Mouse (Mus musculus) T-cell, adult 2 months (primary cell): ENCODE measurements around the gene Sox6.

Experiments
- DNase-seq: peaks from one replicate; pipeline ENCODE4 v3.0.0; 2022; ENCODE audit warnings: low spot score

Sox6 gene

GRCm38 (mm10) chr7:115564359-115565059 is 474.1 kb downstream of the Sox6 start:
- DNase-seq = no peak

- DNase-seq = no peak
These were observed 481.9 kb downstream of the Sox6 start for GRCm38 (mm10) chr7:115556677-115557076.

GRCm38 (mm10) chr7:115550197-115550804 is 488.3 kb downstream of the Sox6 start:
- DNase-seq = no peak

- DNase-seq = no peak
These were observed 488.9 kb downstream of the Sox6 start for GRCm38 (mm10) chr7:115549670-115550069.

- DNase-seq = no peak
These were observed 492.8 kb downstream of the Sox6 start for GRCm38 (mm10) chr7:115545585-115546374.

- DNase-seq = no peak
These were observed 495.0 kb downstream of the Sox6 start for GRCm38 (mm10) chr7:115543596-115543995.

GRCm38 (mm10) chr7:115540261-115540660 is 498.3 kb downstream of the Sox6 start:
- DNase-seq = no peak

- DNase-seq = no peak
These were observed 499.6 kb downstream of the Sox6 start for GRCm38 (mm10) chr7:115539003-115539402.

- no peak for DNase-seq
These were observed 501.0 kb downstream of the Sox6 start for GRCm38 (mm10) chr7:115537636-115538035.

GRCm38 (mm10) chr7:115536521-115536920 is 502.1 kb downstream of the Sox6 start:
- DNase-seq = no peak

GRCm38 (mm10) chr7:115531875-115532274 is 506.7 kb downstream of the Sox6 start:
- no peak for DNase-seq

GRCm38 (mm10) chr7:115531217-115531616 is 507.4 kb downstream of the Sox6 start:
- no peak for DNase-seq

- DNase-seq = no peak
These were observed 520.9 kb downstream of the Sox6 start for GRCm38 (mm10) chr7:115517701-115518100.

GRCm38 (mm10) chr7:115513681-115514080 is 524.9 kb downstream of the Sox6 start:
- no peak for DNase-seq

GRCm38 (mm10) chr7:115511777-115512176 is 526.8 kb downstream of the Sox6 start:
- DNase-seq = no peak

- DNase-seq = no peak
These were observed 527.5 kb downstream of the Sox6 start for GRCm38 (mm10) chr7:115511091-115511490.

- no peak for DNase-seq
These were observed 528.6 kb downstream of the Sox6 start for GRCm38 (mm10) chr7:115510045-115510444.

- DNase-seq = no peak
These were observed 532.2 kb downstream of the Sox6 start for GRCm38 (mm10) chr7:115506385-115506784.

- DNase-seq = no peak
These were observed 537.1 kb downstream of the Sox6 start for GRCm38 (mm10) chr7:115501497-115501896.

GRCm38 (mm10) chr7:115500825-115501224 is 537.8 kb downstream of the Sox6 start:
- DNase-seq = no peak

GRCm38 (mm10) chr7:115500170-115500569 is 538.4 kb downstream of the Sox6 start:
- no peak for DNase-seq

GRCm38 (mm10) chr7:115491721-115492120 is 546.9 kb downstream of the Sox6 start:
- no peak for DNase-seq

- no peak for DNase-seq
These were observed 549.0 kb downstream of the Sox6 start for GRCm38 (mm10) chr7:115489608-115490007.
